Comparison of ENCODE assay signal across 9 mouse cellular contexts in genomic region chr17:34982328-34982727, GRCm38 (mm10). TPM values are rescaled to one million over a fixed set of nuclear protein-coding genes. Genes with fewer than 3 reads are reported as not detected.
A peak's percentile ranks its signal among the peaks of the same experiment; 100 is the strongest.
DNase-seq lines count a peak whose midpoint lies in the region; ATAC-seq lines count a peak whose summit lies in the region.
"Had no signal": no experiment of that assay in that cellular context is flagged by ENCODE, and none has a peak within 500 bp of the region (broad histone marks: within the 10 kb centered on the region; RNA-seq: fewer than 3 reads in every experiment).

No protein-coding gene starts in this region.

- peak overlapping the region; percentile 94 for H3K9ac ChIP-seq in kidney, embryonic 14.5 days (ENCODE audit: low read depth, low read length)
- H3K9ac ChIP-seq in hindbrain, embryonic 16.5 days (ENCODE audit: low read depth, low read length) = peak overlapping the region; percentile 93
- peak overlapping the region; percentile 84 for H3K9ac ChIP-seq in midbrain, embryonic 14.5 days (replicated peaks; ENCODE audit: low read length)

- H3K4me3 ChIP-seq in kidney, embryonic 14.5 days (ENCODE audit: low read length) = peak overlapping the region; percentile 84
- peak overlapping the region; percentile 96 for H3K4me3 ChIP-seq in brown adipose tissue, adult 24 weeks (ENCODE audit: insufficient read depth, low read depth, low read length)
- peak overlapping the region; percentile 76 for H3K4me3 ChIP-seq in hindbrain, embryonic 16.5 days (ENCODE audit: low read length)
- peak overlapping the region; percentile 82 for H3K4me3 ChIP-seq in midbrain, embryonic 14.5 days (replicated peaks; ENCODE audit: low read depth, low read length)

- peak overlapping the region; percentile 71 for H3K4me2 ChIP-seq in kidney, embryonic 14.5 days (replicated peaks; ENCODE audit: low read depth, low read length)
- peak overlapping the region; percentile 70 for H3K4me2 ChIP-seq in hindbrain, embryonic 16.5 days (ENCODE audit: low read length)
- peak overlapping the region; percentile 96 for H3K4me2 ChIP-seq in midbrain, embryonic 14.5 days (ENCODE audit: low read length)

- H3K36me3 ChIP-seq in kidney, embryonic 14.5 days (ENCODE audit: control insufficient read depth, insufficient read depth, low read length) = peaks cover 20% of the 10 kb centered on the region
- peaks cover 5% of the 10 kb centered on the region; the same call in 1 of the 2 replicates for H3K36me3 ChIP-seq in hindbrain, embryonic 16.5 days (ENCODE audit: control insufficient read depth, insufficient read depth, low read length)
- peaks cover 15% of the 10 kb centered on the region for H3K36me3 ChIP-seq in midbrain, embryonic 14.5 days (ENCODE audit: control insufficient read depth, insufficient read depth, low read length)

- no peak; the same call in 1 of the 2 replicates for ATAC-seq in kidney, embryonic 14.5 days (ENCODE audit: low FRiP score, low TSS enrichment)
- no peak; the same call in none of the 2 replicates for ATAC-seq in hindbrain, embryonic 16.5 days
- no peak for ATAC-seq in midbrain, embryonic 14.5 days (ENCODE audit: low FRiP score, low TSS enrichment)

- peak overlapping the region; percentile 99 for H3K27ac ChIP-seq in kidney, embryonic 14.5 days (ENCODE audit: low read depth, low read length)
- H3K27ac ChIP-seq in brown adipose tissue, adult 24 weeks (replicated peaks; ENCODE audit: low read depth, low read length) = peak overlapping the region; percentile 99; the same call in 1 of the 2 replicates
- peak overlapping the region; percentile 97 for H3K27ac ChIP-seq in hindbrain, embryonic 16.5 days (ENCODE audit: low read depth, low read length)
- H3K27ac ChIP-seq in midbrain, embryonic 14.5 days (replicated peaks; ENCODE audit: low read depth, low read length) = peak overlapping the region; percentile 96

- H3K9me3 ChIP-seq in kidney, embryonic 14.5 days (ENCODE audit: control insufficient read depth, low read length) = no peaks in the 10 kb centered on the region
- H3K9me3 ChIP-seq in hindbrain, embryonic 16.5 days (ENCODE audit: control insufficient read depth, low read length) = no peaks in the 10 kb centered on the region
- H3K9me3 ChIP-seq in midbrain, embryonic 14.5 days (ENCODE audit: control insufficient read depth, low read length) = no peaks in the 10 kb centered on the region

- WGBS in kidney, embryonic 14.5 days = under 1% methylated on average over 15 of the region's 15 CpGs
- WGBS in hindbrain, embryonic 16.5 days = under 1% methylated on average over 15 of the region's 15 CpGs
- WGBS in midbrain, embryonic 14.5 days = under 1% methylated on average over 15 of the region's 15 CpGs

- no peaks in the 10 kb centered on the region for H3K27me3 ChIP-seq in kidney, embryonic 14.5 days (ENCODE audit: control insufficient read depth, insufficient read depth, low read length)
- no peaks in the 10 kb centered on the region for H3K27me3 ChIP-seq in hindbrain, embryonic 16.5 days (replicated peaks; ENCODE audit: control insufficient read depth, insufficient read depth, low read length)
- H3K27me3 ChIP-seq in midbrain, embryonic 14.5 days (ENCODE audit: control insufficient read depth, insufficient read depth, low read length) = no peaks in the 10 kb centered on the region

- peaks cover 8% of the 10 kb centered on the region; the same call in 1 of the 2 replicates for H3K4me1 ChIP-seq in kidney, embryonic 14.5 days (ENCODE audit: control insufficient read depth, insufficient read depth, low read length)
- H3K4me1 ChIP-seq in brown adipose tissue, adult 24 weeks (ENCODE audit: control insufficient read depth, insufficient read depth, insufficient read length, low read length) = no peaks in the 10 kb centered on the region
- H3K4me1 ChIP-seq in hindbrain, embryonic 16.5 days (ENCODE audit: control insufficient read depth, insufficient read depth, low read depth, low read length) = peaks cover 17% of the 10 kb centered on the region
- H3K4me1 ChIP-seq in midbrain, embryonic 14.5 days (ENCODE audit: control insufficient read depth, insufficient read depth, low read length) = peaks cover 12% of the 10 kb centered on the region

- DNase-seq in kidney, adult 18-20 months = no peak
- no peak for DNase-seq in midbrain, embryonic 14.5 days
- DNase-seq in Muller cell, postnatal 12 days (ENCODE audit: inconsistent ontology term) = no peak
- no peak for DNase-seq in layer of hippocampus, adult 8-10 months (ENCODE audit: low spot score in 2 of 2)
- no peak for DNase-seq in spleen, postnatal 36 days (ENCODE audit: low spot score in 2 of 2)

RNA-seq across cellular contexts. Expression of gene Lsm2, which starts 0.7 kb away (rescaled TPM):
- polyA plus RNA-seq in kidney, embryonic 14.5 days (2014; fragmentation: Nextera tagmentation; extraction: Ambion mirVana) = 240 and 246 TPM in 2 replicates
- polyA plus RNA-seq in brown adipose tissue, adult 24 weeks (2012; ENCODE audit: insufficient read depth, insufficient read length, missing spikeins) = 22.4 and 29.8 TPM in 2 replicates
- 106 and 113 TPM in 2 replicates for polyA plus RNA-seq in hindbrain, embryonic 16.5 days (2015; fragmentation: Nextera tagmentation; extraction: Ambion mirVana)
- 103 and 110 TPM in 2 replicates for polyA plus RNA-seq in midbrain, embryonic 14.5 days (2014; fragmentation: Nextera tagmentation; extraction: Ambion mirVana)
- total RNA-seq in layer of hippocampus, adult 8-10 months (2022) = 10 to 100 TPM; 13.1 to 19.1 (median 16.9) TPM

RNA-seq across cellular contexts. Expression of gene Hspa1l, which starts 9.8 kb away (rescaled TPM):
- 0.79 and 1.3 TPM in 2 replicates for polyA plus RNA-seq in kidney, embryonic 14.5 days (2014; fragmentation: Nextera tagmentation; extraction: Ambion mirVana)
- 0.48 and 0.71 TPM in 2 replicates for polyA plus RNA-seq in brown adipose tissue, adult 24 weeks (2012; ENCODE audit: insufficient read depth, insufficient read length, missing spikeins)
- 1.4 and 1.6 TPM in 2 replicates for polyA plus RNA-seq in hindbrain, embryonic 16.5 days (2015; fragmentation: Nextera tagmentation; extraction: Ambion mirVana)
- polyA plus RNA-seq in midbrain, embryonic 14.5 days (2014; fragmentation: Nextera tagmentation; extraction: Ambion mirVana) = 1.6 and 2.3 TPM in 2 replicates
- under 1 TPM; 0.23 to 0.45 (median 0.31) TPM for total RNA-seq in layer of hippocampus, adult 8-10 months (2022)

RNA-seq across cellular contexts. Expression of gene Hspa1a, which starts 10.4 kb away (rescaled TPM):
- polyA plus RNA-seq in kidney, embryonic 14.5 days (2014; fragmentation: Nextera tagmentation; extraction: Ambion mirVana) = 4.3 and 4.8 TPM in 2 replicates
- 6.3 and 18.9 TPM in 2 replicates for polyA plus RNA-seq in brown adipose tissue, adult 24 weeks (2012; ENCODE audit: insufficient read depth, insufficient read length, missing spikeins)
- 15.3 and 18.1 TPM in 2 replicates for polyA plus RNA-seq in hindbrain, embryonic 16.5 days (2015; fragmentation: Nextera tagmentation; extraction: Ambion mirVana)
- 5.6 and 8.1 TPM in 2 replicates for polyA plus RNA-seq in midbrain, embryonic 14.5 days (2014; fragmentation: Nextera tagmentation; extraction: Ambion mirVana)
- total RNA-seq in layer of hippocampus, adult 8-10 months (2022) = 10 to 100 TPM; 14.3 to 24.2 (median 19.4) TPM

RNA-seq across cellular contexts. Expression of gene Gm20481, which starts 12.6 kb away (rescaled TPM):
- polyA plus RNA-seq in kidney, embryonic 14.5 days (2014; fragmentation: Nextera tagmentation; extraction: Ambion mirVana) = not detected in 2 replicates
- polyA plus RNA-seq in brown adipose tissue, adult 24 weeks (2012; ENCODE audit: insufficient read depth, insufficient read length, missing spikeins) = not detected in 2 replicates
- not detected in 2 replicates for polyA plus RNA-seq in hindbrain, embryonic 16.5 days (2015; fragmentation: Nextera tagmentation; extraction: Ambion mirVana)
- 1.1 and 2.3 TPM in 2 replicates for polyA plus RNA-seq in midbrain, embryonic 14.5 days (2014; fragmentation: Nextera tagmentation; extraction: Ambion mirVana)
- total RNA-seq in layer of hippocampus, adult 8-10 months (2022) = not detected
- total RNA-seq: layer of hippocampus, postnatal 10 days had no signal

RNA-seq across cellular contexts. Expression of gene Vars, which starts 18.5 kb away (rescaled TPM):
- 96.4 and 137 TPM in 2 replicates for polyA plus RNA-seq in kidney, embryonic 14.5 days (2014; fragmentation: Nextera tagmentation; extraction: Ambion mirVana)
- polyA plus RNA-seq in brown adipose tissue, adult 24 weeks (2012; ENCODE audit: insufficient read depth, insufficient read length, missing spikeins) = 12.7 and 14.2 TPM in 2 replicates
- 50.7 and 61.7 TPM in 2 replicates for polyA plus RNA-seq in hindbrain, embryonic 16.5 days (2015; fragmentation: Nextera tagmentation; extraction: Ambion mirVana)
- 43.4 and 51.1 TPM in 2 replicates for polyA plus RNA-seq in midbrain, embryonic 14.5 days (2014; fragmentation: Nextera tagmentation; extraction: Ambion mirVana)
- total RNA-seq in layer of hippocampus, adult 8-10 months (2022) = 10 to 100 TPM; 49.9 to 58.8 (median 51.3) TPM
